Mouse (Mus musculus) CH12.LX (cell line): ENCODE measurements around the gene Rimkla. TPM values are rescaled to one million over a fixed set of nuclear protein-coding genes. Genes with fewer than 3 reads are reported as not detected.
A peak's percentile ranks its signal among the peaks of the same experiment; 100 is the strongest.

Experiments used
- DNase-seq: peaks from one replicate; pipeline ENCODE4 v3.0.0-alpha.2; 2013; ENCODE audit errors: extremely low read depth
- H3K27ac ChIP-seq: 2 replicates; pipeline ENCODE4 v1.5.1; 2012; ENCODE audit warnings: low read depth, mild to moderate bottlenecking, control low read depth, moderate library complexity; ENCODE audit not compliant: insufficient read depth
- H3K27me3 ChIP-seq: replicated peaks from 2 replicates; pipeline ENCODE3; 2012; ENCODE audit warnings: inconsistent platforms
- H3K36me3 ChIP-seq, 2 experiments: replicated peaks in 1 of 2; 2 replicates each; pipeline versions ENCODE3 to v1.6.1; 2012; ENCODE audit warnings: inconsistent platforms in 1 of 2, low read length in 1 of 2, mild to moderate bottlenecking in 1 of 2, mixed read lengths in 1 of 2, moderate library complexity in 1 of 2; ENCODE audit not compliant: control insufficient read depth in 1 of 2, insufficient read depth in 1 of 2
- H3K4me1 ChIP-seq, 2 experiments: 2 replicates each; pipeline ENCODE4 v1.6.1; 2012; ENCODE audit warnings: inconsistent platforms in 1 of 2, moderate library complexity in 1 of 2; ENCODE audit not compliant: insufficient read depth in 2 of 2, control insufficient read depth in 1 of 2
- H3K4me2 ChIP-seq: 2 replicates; pipeline ENCODE4 v1.6.1; 2012; ENCODE audit warnings: low read depth, mild to moderate bottlenecking, control low read depth; ENCODE audit not compliant: poor library complexity, insufficient read depth, severe bottlenecking
- H3K4me3 ChIP-seq, 3 experiments: fragments of 150-350 bp in 1 of 3; sonication (generic) in 1 of 3; replicated peaks in 1 of 3; 2 replicates each; pipeline versions ENCODE3 to v1.5.1; 2011 to 2012; ENCODE audit warnings: low read depth in 2 of 3, low read length in 2 of 3, mild to moderate bottlenecking in 2 of 3, moderate library complexity in 2 of 3, control low read depth in 1 of 3, improper control_type of control experiment in 1 of 3, inconsistent platforms in 1 of 3, mixed read lengths in 1 of 3; ENCODE audit not compliant: poor library complexity in 1 of 3
- H3K79me2 ChIP-seq: replicated peaks from 2 replicates; pipeline ENCODE4 v1.6.1; 2012; ENCODE audit warnings: mild to moderate bottlenecking, moderate library complexity; ENCODE audit not compliant: control insufficient read depth, poor library complexity, insufficient read depth, severe bottlenecking; ENCODE audit errors: extremely low read depth
- H3K9ac ChIP-seq: 2 replicates; pipeline ENCODE4 v1.6.1; 2012; ENCODE audit warnings: low read depth, mild to moderate bottlenecking, control low read depth, moderate library complexity; ENCODE audit not compliant: insufficient read depth
- H3K9me3 ChIP-seq: replicated peaks from 2 replicates; pipeline ENCODE3; 2012; ENCODE audit warnings: low read length, inconsistent platforms, mixed read lengths
- CHD1 ChIP-seq: IDR thresholded peaks from 2 replicates; pipeline ENCODE4 v1.6.1; 2012; ENCODE audit warnings: low read depth, low read length, improper control_type of control experiment, inconsistent platforms
- CHD2 ChIP-seq: IDR thresholded peaks from 2 replicates; pipeline ENCODE4 v1.6.1; 2011; ENCODE audit warnings: low read length, improper control_type of control experiment
- CTCF ChIP-seq, 2 experiments: IDR thresholded peaks in 1 of 2; conservative IDR thresholded peaks in 1 of 2; 2 replicates each; pipeline ENCODE4 v1.5.1; 2011 to 2012; ENCODE audit warnings: low read depth in 2 of 2, low read length in 2 of 2, improper control_type of control experiment in 1 of 2, inconsistent platforms in 1 of 2, mild to moderate bottlenecking in 1 of 2, moderate library complexity in 1 of 2
- E2F4 ChIP-seq: IDR thresholded peaks from 2 replicates; pipeline ENCODE4 v1.6.1; 2011; ENCODE audit warnings: low read depth, low read length, improper control_type of control experiment; ENCODE audit not compliant: insufficient replicate concordance
- ELF1 ChIP-seq: IDR thresholded peaks from 2 replicates; pipeline ENCODE4 v1.6.1; 2014; ENCODE audit warnings: low read depth, mild to moderate bottlenecking, inconsistent platforms, low read length, improper control_type of control experiment
- EP300 ChIP-seq: IDR thresholded peaks from 2 replicates; pipeline ENCODE4 v1.6.1; 2011; ENCODE audit warnings: low read length, improper control_type of control experiment
- IRF4 ChIP-seq: IDR thresholded peaks from 2 replicates; pipeline ENCODE4 v1.6.1; 2014; ENCODE audit warnings: low read depth, mild to moderate bottlenecking, inconsistent platforms, low read length, improper control_type of control experiment
- KAT2A ChIP-seq: IDR thresholded peaks from 2 replicates; pipeline ENCODE4 v1.6.1; 2012; ENCODE audit warnings: low read length, improper control_type of control experiment, inconsistent platforms; ENCODE audit not compliant: insufficient replicate concordance
- MAFK ChIP-seq: IDR thresholded peaks from 2 replicates; pipeline ENCODE4 v1.6.1; 2011; ENCODE audit warnings: low read length, improper control_type of control experiment; ENCODE audit not compliant: insufficient replicate concordance
- MEF2A ChIP-seq: IDR thresholded peaks from 2 replicates; pipeline ENCODE4 v1.6.1; 2014; ENCODE audit warnings: low read depth, mild to moderate bottlenecking, inconsistent platforms, low read length, improper control_type of control experiment, borderline replicate concordance
- MYC ChIP-seq: IDR thresholded peaks from 2 replicates; pipeline ENCODE4 v1.6.1; 2011; ENCODE audit warnings: low read depth, mild to moderate bottlenecking, improper control_type of control experiment, low read length
- NELFE ChIP-seq: IDR thresholded peaks from 2 replicates; pipeline ENCODE4 v1.6.1; 2011; ENCODE audit warnings: low read depth, low read length, improper control_type of control experiment
- NRF1 ChIP-seq: IDR thresholded peaks from 2 replicates; pipeline ENCODE4 v1.6.1; 2014; ENCODE audit warnings: low read depth, mild to moderate bottlenecking, inconsistent platforms, low read length, improper control_type of control experiment, moderate library complexity
- RAD21 ChIP-seq: IDR thresholded peaks from 2 replicates; pipeline ENCODE4 v1.6.1; 2011; ENCODE audit warnings: low read depth, mild to moderate bottlenecking, low read length, improper control_type of control experiment, moderate library complexity
- RCOR1 ChIP-seq: conservative IDR thresholded peaks from 2 replicates; pipeline ENCODE4 v1.6.1; 2012; ENCODE audit warnings: low read depth, mild to moderate bottlenecking, inconsistent platforms, low read length, improper control_type of control experiment
- SIN3A ChIP-seq: IDR thresholded peaks from 2 replicates; pipeline ENCODE4 v1.6.1; 2012; ENCODE audit warnings: low read length, improper control_type of control experiment, inconsistent platforms
- SMC3 ChIP-seq: IDR thresholded peaks from 2 replicates; pipeline ENCODE4 v1.6.1; 2011; ENCODE audit warnings: low read depth, low read length, improper control_type of control experiment
- TBP ChIP-seq: conservative IDR thresholded peaks from 2 replicates; pipeline ENCODE4 v1.6.1; 2011; ENCODE audit warnings: low read depth, low read length, improper control_type of control experiment
- USF2 ChIP-seq: conservative IDR thresholded peaks from 2 replicates; pipeline ENCODE4 v1.6.1; 2011; ENCODE audit warnings: low read depth, low read length, improper control_type of control experiment
- ZC3H11A ChIP-seq: IDR thresholded peaks from 2 replicates; pipeline ENCODE4 v1.6.1; 2012; ENCODE audit warnings: low read depth, mild to moderate bottlenecking, inconsistent platforms, low read length, improper control_type of control experiment
- ZKSCAN1 ChIP-seq: IDR thresholded peaks from 2 replicates; pipeline ENCODE4 v1.6.1; 2012; ENCODE audit warnings: low read depth, inconsistent platforms, low read length, improper control_type of control experiment, borderline replicate concordance
- ZMIZ1 ChIP-seq: IDR thresholded peaks from 2 replicates; pipeline ENCODE4 v1.6.1; 2012; ENCODE audit warnings: low read depth, mild to moderate bottlenecking, inconsistent platforms, low read length, improper control_type of control experiment
- ZNF384 ChIP-seq: IDR thresholded peaks from 2 replicates; pipeline ENCODE4 v1.6.1; 2012; ENCODE audit warnings: low read depth, low read length, improper control_type of control experiment, inconsistent platforms
- dilution Hi-C: fragments of 300-500 bp; cut with MboI; formaldehyde crosslinking; loops from 2 replicates; pipeline ENCODE4 v1.14.3; 2020; ENCODE audit warnings: low sequenced_read_pairs; ENCODE audit not compliant: extremely low pct_unique_long_range_greater_than_20kb, extremely low pct_ligation_motif_present
- in situ Hi-C: fragments of 300-500 bp; cut with MboI; formaldehyde crosslinking; loops from 3 replicates; pipeline ENCODE4 v1.14.3; 2019; ENCODE audit warnings: low sequenced_read_pairs, low pct_ligation_motif_present, low pct_unique_long_range_greater_than_20kb, mixed read lengths
- polyA plus RNA-seq: library from polyadenylated mRNA; unstranded; fragments of >175 nt; gene quantifications from 2 replicates; pipeline ENCODE4 v1.2.1, GENCODE M21; 2012; ENCODE audit warnings: low read depth; ENCODE audit not compliant: insufficient read length
- total RNA-seq, 2 experiments: library from RNA; depleted of rRNA; stranded (reverse); fragments of 300-350 nt in 1 of 2; fragments of >200 nt in 1 of 2; gene quantifications; 2 replicates each; pipeline ENCODE4 v1.2.3; 2012 to 2014

Rimkla gene
- total and polyA plus RNA-seq, 3 experiments = 0.48 to 0.84 (median 0.59) TPM

- TF ChIP-seq NRF1 (no peak), ELF1 (peak; percentile 76), KAT2A (no peak), ZKSCAN1 (peak; percentile 76), SIN3A (no peak), EP300 (0 out of 2 replicates have a peak, but pooled peaks have one; percentile 10), ZMIZ1 (no peak), SMC3 (peak; percentile 92)
- TF ChIP-seq, all 38 proteins: peak for 12
Measured at GRCm38 (mm10) chr4:119430678-119431077, 61.8 kb downstream of the Rimkla start (continued).

DNA sequence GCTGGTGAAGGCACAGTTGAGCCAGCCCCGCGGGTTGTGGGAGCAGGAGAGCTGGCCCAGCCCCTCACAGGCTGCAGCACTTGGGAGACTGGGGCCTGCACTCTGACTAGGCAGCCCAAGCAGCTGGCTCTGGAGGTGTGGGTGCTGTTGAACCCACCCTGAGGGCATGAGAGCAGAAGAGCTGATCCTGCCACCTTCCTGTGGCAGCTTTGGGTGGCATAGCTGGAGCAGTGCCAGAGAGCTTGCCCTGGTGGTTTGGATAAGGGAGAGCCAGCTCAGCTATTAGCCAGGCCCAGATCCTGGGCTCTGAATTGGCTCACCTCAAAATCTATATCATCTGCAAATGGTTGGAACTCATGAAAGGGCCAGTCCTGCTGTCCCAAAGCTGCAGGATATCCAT lies 64.7 kb downstream of the Rimkla start:
- Histone ChIP-seq H3K36me3 (peaks cover 0 to 2% of the 10 kb centered on the region in 2 experiments), H3K9me3 (no peaks in the 10 kb centered on the region), H3K4me2 (no peak overlapping the region), H3K4me3 (no peak overlapping the region), H3K79me2 (no peaks in the 10 kb centered on the region), H3K27me3 (no peaks in the 10 kb centered on the region), H3K9ac (no peak overlapping the region), H3K4me1 (peaks cover 5 to 21% of the 10 kb centered on the region in 2 experiments), H3K27ac (no peak overlapping the region)
- in situ Hi-C loops = loop anchor here (10.0 kb wide), 1 partner anchor 237 kb away; no protein-coding TSS in a partner anchor
- TF ChIP-seq KAT2A (no peak), NELFE (no peak), CHD2 (no peak), TBP (no peak), RCOR1 (no peak), CHD1 (no peak), ELF1 (no peak), MAFK (no peak), ZC3H11A (no peak), ZKSCAN1 (no peak), MYC (no peak), IRF4 (no peak), SIN3A (no peak), USF2 (no peak), CTCF (conservative IDR thresholded peaks at IDR 0.05 in 1 of 2, IDR thresholded peaks at IDR 0.05 in 1 of 2; ENCODE audit: low read depth in 2 of 2, low read length in 2 of 2) (no peak)
- dilution Hi-C loops = no loop called here
- no peak for DNase-seq

DNA sequence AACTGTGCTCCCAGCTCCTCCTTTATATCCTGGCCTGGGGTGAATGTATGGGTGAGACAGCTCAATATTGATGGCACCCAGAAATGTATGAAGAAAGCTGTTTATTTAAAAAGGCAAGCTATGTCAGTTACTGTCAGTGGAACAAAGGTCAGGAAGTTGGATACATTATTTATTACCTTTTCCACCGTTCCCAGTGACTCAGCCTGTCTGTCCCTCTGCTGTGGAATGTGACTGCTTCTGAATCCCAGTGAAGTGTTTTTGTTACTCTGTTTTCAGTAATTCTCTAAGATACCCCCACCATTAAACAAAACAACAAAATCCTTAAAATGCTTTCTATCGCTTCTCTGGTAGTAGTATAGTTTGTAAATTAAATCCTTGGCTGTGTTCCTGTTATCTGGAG lies 66.8 kb downstream of the Rimkla start:
- in situ Hi-C loops (loop anchor here (10.0 kb wide), 1 partner anchor 239 kb away; no protein-coding TSS in a partner anchor), dilution Hi-C loops (no loop called here)
- H3K4me3 ChIP-seq = no peak overlapping the region
- H3K4me2 ChIP-seq = no peak overlapping the region
- H3K4me1 ChIP-seq = peaks cover 3 to 23% of the 10 kb centered on the region in 2 experiments
- TF ChIP-seq RAD21 = no peak
- no peak for TF ChIP-seq MEF2A
- no peak for TF ChIP-seq RCOR1
- TF ChIP-seq USF2 = no peak
- no peak for TF ChIP-seq E2F4
- no peak for TF ChIP-seq SIN3A
- no peak for TF ChIP-seq ZNF384
- no peaks in the 10 kb centered on the region for H3K9me3 ChIP-seq
- H3K36me3 ChIP-seq = peaks cover 0 to 2% of the 10 kb centered on the region in 2 experiments
- no peaks in the 10 kb centered on the region for H3K79me2 ChIP-seq
- no peak overlapping the region for H3K27ac ChIP-seq
- no peak for DNase-seq
- no peaks in the 10 kb centered on the region for H3K27me3 ChIP-seq
- no peak overlapping the region for H3K9ac ChIP-seq
